Mouse (Mus musculus): ENCODE data around the gene Nckap5. TPM values are rescaled to one million over a fixed set of nuclear protein-coding genes. Genes with fewer than 3 reads are reported as not detected.

Nckap5 gene
- polyA plus RNA-seq, 1 experiment from 2014 or later: 12.3 TPM

DNA sequence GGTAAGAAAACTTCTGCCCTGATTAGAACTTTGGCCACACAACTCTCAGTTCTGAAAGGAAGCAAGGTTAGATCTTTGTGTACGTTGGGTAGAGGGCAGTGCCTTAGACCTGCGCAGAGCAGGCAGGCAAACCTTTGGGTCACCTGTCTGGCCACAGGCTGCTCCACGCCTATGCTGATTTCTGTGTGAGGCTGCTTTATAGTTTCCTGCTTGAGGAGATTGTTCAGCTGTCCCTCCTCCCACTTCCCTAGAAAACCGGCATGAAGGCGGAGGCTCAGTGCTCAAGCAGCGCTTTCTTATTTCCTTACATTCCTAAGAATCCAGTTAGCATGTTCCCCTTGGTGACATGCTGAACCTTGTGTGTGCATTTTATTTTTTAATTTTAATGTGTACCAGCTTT, 620.4 kb downstream of the Nckap5 start:
- Histone ChIP-seq H3K27ac (ENCODE audit: low read depth, low read length) (no peak overlapping the region), H3K4me2 (replicated peaks; ENCODE audit: low read depth) (no peak overlapping the region), H3K9me3 (ENCODE audit: control insufficient read depth) (no peaks in the 10 kb centered on the region), H3K4me3 (ENCODE audit: low read depth, low read length) (no peak overlapping the region), H3K27me3 (replicated peaks; ENCODE audit: control insufficient read depth, insufficient read depth, low read length) (no peaks in the 10 kb centered on the region), H3K9ac (ENCODE audit: low read depth, low read length) (no peak overlapping the region), H3K4me1 (replicated peaks; ENCODE audit: control insufficient read depth, insufficient read depth, low read length) (no peaks in the 10 kb centered on the region), H3K36me3 (ENCODE audit: control insufficient read depth, insufficient read depth) (no peaks in the 10 kb centered on the region)
- TF ChIP-seq CTCF (IDR thresholded peaks at IDR 0.05; ENCODE audit: low read depth): no peak
- no peak for ATAC-seq
- WGBS: 56% methylated on average over 6 of the region's 6 CpGs

DNA sequence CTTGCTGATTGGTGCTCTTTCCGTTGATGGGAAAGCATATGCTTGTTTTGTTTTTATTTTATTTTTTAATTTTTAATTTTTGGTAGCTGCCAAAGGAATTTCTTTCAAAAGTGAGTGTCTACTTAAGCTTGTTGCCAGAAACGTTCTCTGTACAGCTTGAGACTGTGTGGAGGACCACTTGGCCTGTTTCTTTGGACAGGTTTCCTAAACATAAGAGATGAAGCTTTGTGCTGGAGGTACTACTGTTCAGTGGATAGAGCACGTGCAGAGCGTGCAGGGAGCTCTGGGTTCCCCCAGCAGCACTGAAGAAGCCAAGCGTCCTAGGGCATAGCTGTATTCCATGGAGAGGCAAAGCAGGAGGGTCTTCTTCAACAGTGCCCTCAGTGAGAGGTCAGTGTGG, 620.9 kb downstream of the Nckap5 start:
- no peak for TF ChIP-seq CTCF (IDR thresholded peaks at IDR 0.05; ENCODE audit: low read depth)
- no peaks in the 10 kb centered on the region for H3K36me3 ChIP-seq (ENCODE audit: control insufficient read depth, insufficient read depth)

DNA sequence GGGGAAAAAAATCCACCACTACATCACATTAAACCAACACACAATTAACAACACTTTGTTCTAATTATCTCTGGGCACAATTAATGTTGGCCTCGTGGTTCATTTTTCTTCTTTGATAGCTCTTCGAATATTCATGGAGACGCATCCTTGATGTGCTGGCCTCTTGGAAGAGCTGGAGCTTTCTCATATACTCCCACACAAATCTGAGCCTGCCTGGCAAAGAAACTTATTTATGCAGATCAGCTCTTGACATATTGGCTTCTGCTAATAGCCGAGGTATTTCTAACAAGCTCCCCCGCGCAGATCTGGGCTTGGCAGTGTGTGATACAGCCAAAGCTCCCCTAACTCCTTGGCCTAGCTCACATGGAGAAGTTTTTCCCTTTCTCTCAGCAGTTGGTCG, 621.5 kb downstream of the Nckap5 start:
- Histone ChIP-seq H3K36me3 (ENCODE audit: control insufficient read depth, insufficient read depth) (no peaks in the 10 kb centered on the region), H3K4me1 (replicated peaks; ENCODE audit: control insufficient read depth, insufficient read depth, low read length) (no peaks in the 10 kb centered on the region), H3K27me3 (replicated peaks; ENCODE audit: control insufficient read depth, insufficient read depth, low read length) (no peaks in the 10 kb centered on the region), H3K9ac (ENCODE audit: low read depth, low read length) (no peak overlapping the region), H3K9me3 (ENCODE audit: control insufficient read depth) (no peaks in the 10 kb centered on the region), H3K4me3 (ENCODE audit: low read depth, low read length) (no peak overlapping the region), H3K27ac (ENCODE audit: low read depth, low read length) (no peak overlapping the region), H3K4me2 (replicated peaks; ENCODE audit: low read depth) (no peak overlapping the region)
- no peak for ATAC-seq
- TF ChIP-seq CTCF (IDR thresholded peaks at IDR 0.05; ENCODE audit: low read depth): no peak
- 92% methylated on average over 7 of the region's 7 CpGs for WGBS

More for the DNA sequence above, 620.9 kb downstream of the Nckap5 start:
- Histone ChIP-seq H3K27ac (ENCODE audit: low read depth, low read length) (no peak overlapping the region), H3K4me3 (ENCODE audit: low read depth, low read length) (no peak overlapping the region), H3K27me3 (replicated peaks; ENCODE audit: control insufficient read depth, insufficient read depth, low read length) (no peaks in the 10 kb centered on the region), H3K4me2 (replicated peaks; ENCODE audit: low read depth) (no peak overlapping the region), H3K9ac (ENCODE audit: low read depth, low read length) (no peak overlapping the region), H3K4me1 (replicated peaks; ENCODE audit: control insufficient read depth, insufficient read depth, low read length) (no peaks in the 10 kb centered on the region), H3K9me3 (ENCODE audit: control insufficient read depth) (no peaks in the 10 kb centered on the region)
- WGBS: 88% methylated on average over 5 of the region's 5 CpGs
- no peak for ATAC-seq

DNA sequence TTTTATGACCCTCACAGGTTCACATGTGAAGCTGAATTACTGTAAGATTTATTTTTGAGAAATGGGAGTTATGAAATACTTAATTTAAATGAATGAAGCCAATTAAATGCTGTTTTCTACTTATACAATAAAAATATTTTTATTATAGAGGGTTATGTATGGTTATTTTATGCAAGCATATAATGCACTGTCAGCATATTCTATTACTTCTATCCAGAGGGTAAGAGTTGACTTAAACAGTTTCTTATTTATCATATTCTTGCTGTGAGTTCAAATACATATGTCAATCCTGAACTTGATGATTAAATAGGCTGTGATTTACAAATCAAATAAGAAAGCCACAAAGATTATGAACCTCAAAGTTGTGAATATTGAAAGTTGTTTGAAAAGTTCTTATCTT, 633.7 kb downstream of the Nckap5 start:
- H3K27me3 ChIP-seq (replicated peaks; ENCODE audit: control insufficient read depth, insufficient read depth, low read length): no peaks in the 10 kb centered on the region
- ATAC-seq: no peak
- no peaks in the 10 kb centered on the region for H3K4me1 ChIP-seq (replicated peaks; ENCODE audit: control insufficient read depth, insufficient read depth, low read length)
- no peaks in the 10 kb centered on the region for H3K36me3 ChIP-seq (ENCODE audit: control insufficient read depth, insufficient read depth)
- H3K4me2 ChIP-seq (replicated peaks; ENCODE audit: low read depth): no peak overlapping the region
- no peak overlapping the region for H3K27ac ChIP-seq (ENCODE audit: low read depth, low read length)
- no peak overlapping the region for H3K4me3 ChIP-seq (ENCODE audit: low read depth, low read length)
- H3K9me3 ChIP-seq (ENCODE audit: control insufficient read depth): no peaks in the 10 kb centered on the region
- no peak for TF ChIP-seq CTCF (IDR thresholded peaks at IDR 0.05; ENCODE audit: low read depth)
- H3K9ac ChIP-seq (ENCODE audit: low read depth, low read length): no peak overlapping the region

DNA sequence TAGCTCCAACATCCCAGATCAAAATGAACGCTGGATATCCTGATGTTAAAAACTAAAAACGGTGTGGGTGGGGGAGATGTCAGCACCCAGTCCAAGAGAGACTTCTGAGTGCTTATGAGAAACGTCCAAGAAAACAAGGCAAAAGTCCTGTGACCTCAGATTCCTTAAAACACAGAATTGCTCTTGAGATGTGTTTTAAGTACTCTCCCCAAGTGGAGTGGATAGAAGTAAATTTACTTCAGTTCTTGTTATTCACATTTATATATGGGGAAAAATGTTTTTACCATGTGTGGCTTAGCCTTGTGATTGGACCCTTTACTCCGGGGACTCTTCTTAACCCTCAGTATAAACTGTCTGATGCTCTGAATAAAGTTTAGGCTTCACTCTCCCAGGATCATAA, 640.2 kb downstream of the Nckap5 start:
- H3K9me3 ChIP-seq (ENCODE audit: control insufficient read depth): no peaks in the 10 kb centered on the region
- H3K4me2 ChIP-seq (replicated peaks; ENCODE audit: low read depth): no peak overlapping the region
- H3K27me3 ChIP-seq (replicated peaks; ENCODE audit: control insufficient read depth, insufficient read depth, low read length): no peaks in the 10 kb centered on the region
- TF ChIP-seq CTCF (IDR thresholded peaks at IDR 0.05; ENCODE audit: low read depth): no peak
- H3K36me3 ChIP-seq (ENCODE audit: control insufficient read depth, insufficient read depth): no peaks in the 10 kb centered on the region
- no peaks in the 10 kb centered on the region for H3K4me1 ChIP-seq (replicated peaks; ENCODE audit: control insufficient read depth, insufficient read depth, low read length)
- no peak for ATAC-seq
- no peak overlapping the region for H3K27ac ChIP-seq (ENCODE audit: low read depth, low read length)
- 75% methylated on average over 4 of the region's 4 CpGs for WGBS
- no peak overlapping the region for H3K4me3 ChIP-seq (ENCODE audit: low read depth, low read length)
- H3K9ac ChIP-seq (ENCODE audit: low read depth, low read length): no peak overlapping the region

DNA sequence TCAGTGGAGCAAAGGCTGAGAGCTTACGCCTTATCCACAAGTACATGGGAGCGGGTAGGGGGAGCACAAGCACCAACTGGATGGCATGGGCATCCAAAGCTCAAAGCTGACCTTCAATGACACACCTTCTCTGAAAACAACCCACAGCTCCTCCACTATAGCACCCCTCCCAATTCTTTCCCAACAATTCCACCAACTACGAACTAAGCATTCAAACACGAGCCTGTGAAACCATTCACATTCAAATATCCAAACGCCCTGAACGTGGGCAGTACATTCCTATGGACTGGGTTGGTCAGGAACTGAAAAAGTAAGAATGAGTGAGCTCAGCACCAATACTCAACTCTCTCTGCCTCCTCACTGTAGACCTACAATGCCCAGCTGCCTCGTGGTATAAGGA, 646.8 kb downstream of the Nckap5 start:
- Histone ChIP-seq H3K9me3 (ENCODE audit: control insufficient read depth) (no peaks in the 10 kb centered on the region), H3K9ac (ENCODE audit: low read depth, low read length) (no peak overlapping the region), H3K27me3 (replicated peaks; ENCODE audit: control insufficient read depth, insufficient read depth, low read length) (no peaks in the 10 kb centered on the region), H3K27ac (ENCODE audit: low read depth, low read length) (no peak overlapping the region), H3K4me3 (ENCODE audit: low read depth, low read length) (no peak overlapping the region), H3K36me3 (ENCODE audit: control insufficient read depth, insufficient read depth) (no peaks in the 10 kb centered on the region), H3K4me2 (replicated peaks; ENCODE audit: low read depth) (no peak overlapping the region), H3K4me1 (replicated peaks; ENCODE audit: control insufficient read depth, insufficient read depth, low read length) (no peaks in the 10 kb centered on the region)
- TF ChIP-seq CTCF (IDR thresholded peaks at IDR 0.05; ENCODE audit: low read depth): no peak
- WGBS: 92% methylated on average over 7 of the region's 7 CpGs
- ATAC-seq: no peak

DNA sequence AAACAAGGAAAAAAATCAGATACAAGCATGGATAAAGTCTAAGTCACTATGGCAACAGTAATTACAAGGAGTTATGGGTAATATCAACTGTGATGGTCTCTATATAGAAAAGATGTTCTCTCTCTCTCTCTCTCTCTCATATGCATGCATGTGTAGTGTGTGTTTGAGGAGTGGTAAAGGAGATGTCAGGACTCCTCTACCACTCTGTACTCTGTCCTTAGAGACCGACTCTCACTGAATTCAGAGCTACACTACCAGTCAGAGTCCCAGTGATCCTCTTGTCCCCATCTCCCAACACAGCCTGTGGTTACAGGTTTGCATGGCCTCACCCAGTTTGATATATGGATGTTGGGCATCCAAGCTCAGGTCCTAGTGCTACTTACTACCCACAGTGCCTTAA, 662.0 kb downstream of the Nckap5 start:
- no peak overlapping the region for H3K4me2 ChIP-seq (replicated peaks; ENCODE audit: low read depth)
- no peak overlapping the region for H3K4me3 ChIP-seq (ENCODE audit: low read depth, low read length)
- H3K9me3 ChIP-seq (ENCODE audit: control insufficient read depth): no peaks in the 10 kb centered on the region
- ATAC-seq: no peak
- no peaks in the 10 kb centered on the region for H3K27me3 ChIP-seq (replicated peaks; ENCODE audit: control insufficient read depth, insufficient read depth, low read length)
- no peak for TF ChIP-seq CTCF (IDR thresholded peaks at IDR 0.05; ENCODE audit: low read depth)
- H3K4me1 ChIP-seq (replicated peaks; ENCODE audit: control insufficient read depth, insufficient read depth, low read length): no peaks in the 10 kb centered on the region
- no peaks in the 10 kb centered on the region for H3K36me3 ChIP-seq (ENCODE audit: control insufficient read depth, insufficient read depth)
- 60% methylated on average over 1 of the region's 1 CpGs for WGBS
- no peak overlapping the region for H3K27ac ChIP-seq (ENCODE audit: low read depth, low read length)
- no peak overlapping the region for H3K9ac ChIP-seq (ENCODE audit: low read depth, low read length)
